Mouse (Mus musculus) brain, adult 10 weeks (tissue): ENCODE results near the gene Rap2b. TPM values are rescaled to one million over a fixed set of nuclear protein-coding genes. Genes with fewer than 3 reads are reported as not detected.

ENCODE experiments used
- polyA plus RNA-seq: library from polyadenylated mRNA; stranded (reverse); fragments of 350-450 nt; fragmentation: Illumina TruSeq; extraction: RNeasy Lipid Tissue Mini Kit (QIAGEN cat#74804); gene quantifications from one replicate; pipeline ENCODE4 v1.2.3, GENCODE M21; 2015; ENCODE audit warnings: low read depth, low replicate concordance

Gene Rap2b
- 15.7 TPM for polyA plus RNA-seq

DNA sequence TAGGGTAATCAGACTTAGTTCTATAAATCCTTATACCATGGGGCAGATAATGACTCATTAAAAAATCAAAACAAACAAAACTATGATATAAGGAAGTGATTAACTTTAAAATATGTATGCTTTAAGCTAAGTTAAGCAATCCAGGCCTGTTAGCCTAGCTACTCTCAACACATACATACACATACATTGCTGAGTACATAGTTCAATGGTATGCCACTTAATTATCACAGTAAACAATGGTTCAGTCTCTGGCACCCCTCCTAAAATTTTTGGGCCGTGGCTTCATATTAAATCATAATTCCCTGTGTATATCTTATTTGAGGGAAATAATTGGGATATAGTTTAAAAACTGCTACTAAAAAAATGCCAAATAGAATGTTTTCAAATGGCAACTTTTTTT, at the start of gene Rap2b:
TSS of gene Rap2b (plus strand) at position 301 of the 400 bp plus-strand sequence.

DNA sequence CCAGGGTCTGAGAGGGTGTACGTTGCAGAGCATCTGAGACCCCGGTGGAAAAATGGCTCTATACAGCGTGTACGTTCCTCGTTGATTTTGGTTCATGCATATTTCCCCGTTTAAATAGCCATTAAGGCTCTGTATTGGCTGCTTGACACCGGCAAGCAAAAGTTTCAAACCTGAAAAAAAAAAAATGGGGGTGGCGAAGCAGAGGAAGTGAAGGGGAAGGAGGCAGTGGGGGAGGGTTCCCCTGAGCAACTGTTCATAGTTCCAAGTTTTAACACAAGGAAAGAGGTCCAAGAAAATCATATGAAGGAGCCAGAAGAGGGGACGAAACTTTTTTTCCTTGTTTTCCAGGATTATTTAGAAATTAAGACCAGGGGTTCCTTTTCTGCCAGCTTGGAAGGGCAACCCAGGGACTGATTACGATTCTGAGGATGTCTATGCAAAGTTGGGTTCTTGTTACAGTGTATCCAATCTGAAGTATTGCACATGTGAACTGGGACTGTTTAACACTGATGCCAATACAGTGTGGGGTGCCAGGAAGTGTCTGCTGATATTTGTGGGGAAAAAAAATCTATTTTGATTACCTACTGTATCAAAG, 4.4 kb downstream of the Rap2b start, which contains the start of gene B430305J03Rik:
TSS of gene B430305J03Rik (minus strand) at position 173 of the 595 bp plus-strand sequence.

Other genes with a start within 250 kb of the Rap2b start
- 0.91 TPM for gene B430305J03Rik, start 4.3 kb downstream of the Rap2b start, polyA plus RNA-seq